ENCODE assay signal across 14 mouse cellular contexts in the genomic region with DNA sequence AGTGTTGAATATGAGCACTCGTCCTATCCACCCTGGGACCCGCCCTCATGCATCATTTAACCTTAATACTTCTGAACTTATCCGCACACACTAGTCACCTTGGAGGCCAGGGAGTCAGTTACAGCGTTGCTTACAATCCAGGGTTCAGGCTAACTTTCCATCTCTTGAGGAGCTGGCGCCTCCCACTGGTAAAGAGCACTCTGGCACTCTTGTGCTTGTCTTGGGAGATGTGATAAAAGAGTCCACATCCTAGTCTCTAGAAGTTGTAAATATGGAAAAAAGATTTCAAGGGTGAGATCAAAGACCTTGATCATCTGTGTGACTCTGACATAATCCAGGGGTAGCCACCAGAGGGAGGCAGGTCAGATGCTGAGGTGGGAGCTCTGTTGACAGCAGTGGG. TPM values are rescaled to one million over a fixed set of nuclear protein-coding genes. Genes with fewer than 3 reads are reported as not detected.
DNase-seq lines count a peak whose midpoint lies in the region; ATAC-seq and TF ChIP-seq lines count a peak whose summit lies in the region.
"Had no signal": no experiment of that assay in that cellular context is flagged by ENCODE, and none has a peak within 500 bp of the region (broad histone marks: within the 10 kb centered on the region; RNA-seq: fewer than 3 reads in every experiment).

No protein-coding gene starts in this region.

- no peak overlapping the region for H3K27ac ChIP-seq in cerebellum, adult 2 months (ENCODE audit: insufficient read depth, low read length)
- H3K27ac ChIP-seq in hindbrain, postnatal 0 days = no peak overlapping the region
- no peak overlapping the region for H3K27ac ChIP-seq in hindbrain, embryonic 11.5 days (ENCODE audit: low read depth, low read length)
- H3K27ac ChIP-seq in lung, postnatal 0 days (ENCODE audit: low read length) = no peak overlapping the region
- H3K27ac ChIP-seq: embryonic facial prominence, embryonic 12.5 days; liver, embryonic 15.5 days; stomach, embryonic 15.5 days had no signal

- H3K9ac ChIP-seq in hindbrain, postnatal 0 days (replicated peaks; ENCODE audit: low read length) = no peak overlapping the region
- no peak overlapping the region for H3K9ac ChIP-seq in hindbrain, embryonic 11.5 days (ENCODE audit: low read depth, low read length)
- no peak overlapping the region for H3K9ac ChIP-seq in lung, postnatal 0 days (replicated peaks; ENCODE audit: low read depth)
- H3K9ac ChIP-seq: embryonic facial prominence, embryonic 12.5 days; liver, embryonic 15.5 days; stomach, embryonic 15.5 days had no signal

- no peak for TF ChIP-seq EP300 in lung, postnatal 0 days (IDR thresholded peaks at IDR 0.05)

- H3K4me1 ChIP-seq in cerebellum, adult 2 months (ENCODE audit: control insufficient read depth, insufficient read depth, low read length) = no peaks in the 10 kb centered on the region
- no peaks in the 10 kb centered on the region for H3K4me1 ChIP-seq in hindbrain, postnatal 0 days (ENCODE audit: insufficient read depth, low read length)
- H3K4me1 ChIP-seq in hindbrain, embryonic 11.5 days (replicated peaks; ENCODE audit: control insufficient read depth, insufficient read depth, low read length) = no peaks in the 10 kb centered on the region
- H3K4me1 ChIP-seq in lung, postnatal 0 days (ENCODE audit: insufficient read depth, low read depth, low read length) = no peaks in the 10 kb centered on the region
- H3K4me1 ChIP-seq: embryonic facial prominence, embryonic 12.5 days; liver, embryonic 15.5 days; stomach, embryonic 15.5 days had no signal

- no peak for TF ChIP-seq POLR2A in cerebellum, adult 2 months (IDR thresholded peaks at IDR 0.05; ENCODE audit: borderline replicate concordance, insufficient read depth, low read length)

- H3K4me2 ChIP-seq in hindbrain, postnatal 0 days (ENCODE audit: low read depth, low read length) = no peak overlapping the region
- H3K4me2 ChIP-seq in hindbrain, embryonic 11.5 days (replicated peaks; ENCODE audit: low read depth, low read length) = no peak overlapping the region
- H3K4me2 ChIP-seq in lung, postnatal 0 days (replicated peaks; ENCODE audit: low read depth, low read length) = no peak overlapping the region
- H3K4me2 ChIP-seq: embryonic facial prominence, embryonic 12.5 days; liver, embryonic 15.5 days; stomach, embryonic 15.5 days had no signal

- DNase-seq in cerebellum, adult 2 months = no peak
- DNase-seq in cerebellum, adult 8-10 months = no peak
- peak; percentile 27 for DNase-seq in hindbrain, postnatal 0 days (ENCODE audit: low spot score)
- DNase-seq in hindbrain, embryonic 11.5 days (ENCODE audit: low spot score) = no peak
- DNase-seq in lung, postnatal 0 days (ENCODE audit: low spot score) = no peak
- no peak for DNase-seq in lung, postnatal 14 days
- DNase-seq in adrenal gland, adult 2 months = no peak
- DNase-seq in right cerebral cortex, postnatal 36 days (ENCODE audit: low spot score in 2 of 2) = no peak
- DNase-seq: cerebellum, postnatal 10 days; kidney, adult 18-20 months; right cerebral cortex, postnatal 14 days had no signal

- H3K36me3 ChIP-seq in hindbrain, postnatal 0 days (ENCODE audit: insufficient read depth, low read length) = peaks cover 28% of the 10 kb centered on the region
- no peaks in the 10 kb centered on the region for H3K36me3 ChIP-seq in hindbrain, embryonic 11.5 days (ENCODE audit: control insufficient read depth, insufficient read depth, low read length)
- H3K36me3 ChIP-seq in lung, postnatal 0 days (ENCODE audit: insufficient read depth, low read length) = peaks cover 23% of the 10 kb centered on the region

- ATAC-seq in hindbrain, postnatal 0 days = no peak
- no peak for ATAC-seq in hindbrain, embryonic 11.5 days (ENCODE audit: low FRiP score)
- ATAC-seq in lung, postnatal 0 days = no peak

- no peaks in the 10 kb centered on the region for H3K9me3 ChIP-seq in hindbrain, postnatal 0 days (ENCODE audit: low read length)
- no peaks in the 10 kb centered on the region for H3K9me3 ChIP-seq in hindbrain, embryonic 11.5 days (ENCODE audit: control insufficient read depth, low read length)
- H3K9me3 ChIP-seq in lung, postnatal 0 days (ENCODE audit: low read length) = no peaks in the 10 kb centered on the region
- H3K9me3 ChIP-seq: embryonic facial prominence, embryonic 12.5 days; liver, embryonic 15.5 days; stomach, embryonic 15.5 days had no signal

- TF ChIP-seq CTCF in cerebellum, adult 2 months (IDR thresholded peaks at IDR 0.05; ENCODE audit: borderline replicate concordance, insufficient read depth, low read depth, low read length) = 0 out of 2 replicates have a peak, but pooled peaks have one; percentile 1
- TF ChIP-seq CTCF in hindbrain, postnatal 0 days (IDR thresholded peaks at IDR 0.05; ENCODE audit: low read depth) = peak; percentile 52
- TF ChIP-seq CTCF in lung, postnatal 0 days (IDR thresholded peaks at IDR 0.05) = peak; percentile 58

- H3K27me3 ChIP-seq in cerebellum, adult 2 months (ENCODE audit: control insufficient read depth, insufficient read depth, low read length) = no peaks in the 10 kb centered on the region
- H3K27me3 ChIP-seq in hindbrain, postnatal 0 days (ENCODE audit: insufficient read depth, low read length) = no peaks in the 10 kb centered on the region
- no peaks in the 10 kb centered on the region for H3K27me3 ChIP-seq in hindbrain, embryonic 11.5 days (ENCODE audit: control insufficient read depth, insufficient read depth, low read length)
- no peaks in the 10 kb centered on the region for H3K27me3 ChIP-seq in lung, postnatal 0 days (replicated peaks; ENCODE audit: insufficient read depth, low read length)
- H3K27me3 ChIP-seq: embryonic facial prominence, embryonic 12.5 days; liver, embryonic 15.5 days; stomach, embryonic 15.5 days had no signal

- no peak overlapping the region for H3K4me3 ChIP-seq in cerebellum, adult 2 months (replicated peaks; ENCODE audit: insufficient read depth, low read depth, low read length)
- H3K4me3 ChIP-seq in hindbrain, postnatal 0 days (ENCODE audit: low read length) = no peak overlapping the region
- H3K4me3 ChIP-seq in hindbrain, embryonic 11.5 days (ENCODE audit: low read depth, low read length) = no peak overlapping the region
- no peak overlapping the region for H3K4me3 ChIP-seq in lung, postnatal 0 days (ENCODE audit: low read depth, low read length)
- H3K4me3 ChIP-seq: embryonic facial prominence, embryonic 12.5 days; liver, embryonic 15.5 days; stomach, embryonic 15.5 days had no signal

- WGBS in cerebellum, adult 2 months = 75% methylated on average over 5 of the region's 5 CpGs
- WGBS in hindbrain, postnatal 0 days = 71% methylated on average over 5 of the region's 5 CpGs
- WGBS in hindbrain, embryonic 11.5 days = 75% methylated on average over 5 of the region's 5 CpGs
- 63% methylated on average over 5 of the region's 5 CpGs for WGBS in lung, postnatal 0 days

RNA-seq across cellular contexts. Expression of gene Rbm44, which starts 37.3 kb away (rescaled TPM):
- 0.07 TPM in 1 of 2 replicates, not detected in the other for polyA plus RNA-seq in cerebellum, adult 2 months (2012; rRNA removed)
- not detected in 2 replicates for total RNA-seq in hindbrain, postnatal 0 days (2014; rRNA removed)
- polyA plus RNA-seq in hindbrain, postnatal 0 days (2015; fragmentation: Nextera tagmentation; extraction: Ambion mirVana) = 0.11 and 0.25 TPM in 2 replicates
- 0.25 and 1.4 TPM in 2 replicates for polyA plus RNA-seq in hindbrain, embryonic 11.5 days (2014; fragmentation: Nextera tagmentation; extraction: Ambion mirVana)
- polyA plus RNA-seq in lung, postnatal 0 days (2015; fragmentation: Nextera tagmentation; extraction: Ambion mirVana) = 0.08 and 0.50 TPM in 2 replicates
- total RNA-seq in adrenal gland, adult 2 months (2021) = not detected
- not detected in 2 replicates for polyA plus RNA-seq in adrenal gland, adult 2 months (2012; rRNA removed)

Comparison
In these comparisons a context has a peak if more than half of its experiments do, and no peak if none do; other contexts are left out.
1. CTCF ChIP-seq: peak in every context shown above with its lines; median percentile 58 in lung, postnatal 0 days; 52 in hindbrain, postnatal 0 days; 1 in cerebellum, adult 2 months.